Mouse (Mus musculus) liver, adult 2 months (tissue): ENCODE data around the gene Vti1a.

ENCODE experiments used
- CTCF ChIP-seq: fragments of 200-500 bp; IDR thresholded peaks from 2 replicates; pipeline ENCODE4 v1.5.1; 2011; ENCODE audit warnings: low read depth, low read length, control low read depth
- POLR2A ChIP-seq: fragments of 200-500 bp; IDR thresholded peaks from 2 replicates; pipeline ENCODE4 v1.6.1; 2011; ENCODE audit warnings: low read length, control low read depth; ENCODE audit not compliant: insufficient read depth; ENCODE audit errors: extremely low read depth

DNA sequence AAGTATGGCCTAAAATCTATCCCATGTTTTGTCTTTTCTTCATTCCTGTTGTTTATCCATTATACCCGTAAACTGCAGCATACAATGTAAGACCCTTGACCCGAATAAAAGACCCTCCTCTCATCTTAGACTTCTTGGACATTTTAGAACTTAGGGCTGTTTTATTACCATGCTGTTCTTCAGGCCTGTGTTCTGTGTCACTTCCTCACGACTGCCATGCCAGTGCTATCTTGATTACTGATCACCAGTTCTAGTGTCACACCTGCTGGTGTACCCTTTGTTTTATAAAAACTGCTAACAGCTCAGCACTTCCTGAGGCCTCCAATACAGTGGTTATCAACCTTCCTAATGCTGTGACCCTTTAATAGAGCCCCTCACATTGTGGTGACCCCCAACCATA, 20.5 kb upstream of the Vti1a start:
- no peak for TF ChIP-seq CTCF
- no peak for TF ChIP-seq POLR2A
